Mouse (Mus musculus) lung, embryonic 15.5 days (tissue): ENCODE data around the gene Ampd2. TPM values are rescaled to one million over a fixed set of nuclear protein-coding genes. Genes with fewer than 3 reads are reported as not detected.

Source experiments
- ATAC-seq: fragments of 200-750 bp; cut with Nextera tagmentation; 2 replicates; pipeline ENCODE4 v1.8.0; 2017; ENCODE audit warnings: moderate number of reproducible peaks, borderline replicate concordance; ENCODE audit not compliant: low FRiP score, low TSS enrichment; ENCODE audit errors: extremely low read depth
- H3K27ac ChIP-seq: fragments of 300-500 bp; sonication (generic); 2 replicates; pipeline ENCODE4 v1.5.1; 2015; ENCODE audit warnings: moderate library complexity, mild to moderate bottlenecking, inconsistent platforms
- H3K27me3 ChIP-seq: fragments of 300-500 bp; sonication (generic); 2 replicates; pipeline ENCODE4 v1.6.1; 2015; ENCODE audit warnings: inconsistent platforms
- H3K36me3 ChIP-seq: fragments of 300-500 bp; sonication (generic); 2 replicates; pipeline ENCODE4 v1.6.1; 2015; ENCODE audit warnings: inconsistent platforms
- H3K4me1 ChIP-seq: fragments of 300-500 bp; sonication (generic); 2 replicates; pipeline ENCODE4 v1.6.1; 2015; ENCODE audit warnings: inconsistent platforms
- H3K4me2 ChIP-seq: fragments of 300-500 bp; sonication (generic); 2 replicates; pipeline ENCODE4 v1.6.1; 2015; ENCODE audit warnings: inconsistent platforms, mild to moderate bottlenecking, moderate library complexity
- H3K4me3 ChIP-seq: fragments of 300-500 bp; sonication (generic); 2 replicates; pipeline ENCODE4 v1.5.1; 2015; ENCODE audit warnings: mild to moderate bottlenecking, inconsistent platforms
- H3K9ac ChIP-seq: fragments of 300-500 bp; sonication (generic); 2 replicates; pipeline ENCODE4 v1.6.1; 2015; ENCODE audit warnings: inconsistent platforms
- H3K9me3 ChIP-seq: fragments of 300-500 bp; sonication (generic); 2 replicates; pipeline ENCODE4 v1.6.1; 2016; ENCODE audit warnings: inconsistent platforms
- WGBS: fragments of 180-500 bp; shearing (Covaris S2); methylation state at CpG from one replicate; pipeline ENCODE4 v1.1.7; 2015; 5-methylcytosine and 5-hydroxymethylcytosine counted together
- polyA plus RNA-seq: library from polyadenylated mRNA; unstranded; fragments of >200 nt; fragmentation: Nextera tagmentation; extraction: Ambion mirVana; gene quantifications from 2 replicates; pipeline ENCODE4 v1.2.1, GENCODE M21; 2015

Ampd2 gene
- polyA plus RNA-seq, 1 experiment from 2014 or later: 38.4 TPM

DNA sequence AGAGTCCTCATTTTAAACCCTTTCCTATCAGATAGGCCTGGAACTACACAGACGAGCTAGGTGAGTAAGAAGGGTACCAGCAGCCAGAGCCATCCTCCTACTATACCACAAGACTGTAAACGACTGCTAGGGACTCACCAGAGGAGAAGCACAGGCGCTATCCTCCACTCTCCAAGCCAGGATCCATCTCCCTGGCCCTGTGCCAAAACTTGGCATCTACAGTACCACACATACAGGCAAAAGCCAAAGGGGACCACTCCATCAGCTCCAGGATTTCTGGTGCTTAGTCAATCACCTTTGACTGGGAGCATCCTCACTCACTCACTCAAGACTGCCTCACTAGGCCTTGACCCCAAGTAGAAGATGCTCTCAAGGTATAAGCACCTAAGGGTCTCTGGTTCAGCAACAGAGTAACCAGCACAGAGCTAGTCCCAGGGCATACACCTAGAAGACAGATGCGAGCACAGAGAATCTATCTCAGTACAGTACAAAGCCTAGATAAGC lies 2.5 kb downstream of the Ampd2 start:
- H3K27me3 ChIP-seq: no peaks in the 10 kb centered on the region
- ATAC-seq: no peak
- peaks cover 45% of the 10 kb centered on the region for H3K4me1 ChIP-seq
- no peak overlapping the region for H3K9ac ChIP-seq
- WGBS: 59% methylated on average over 4 of the region's 4 CpGs
- peak overlapping the region; percentile 99 for H3K4me2 ChIP-seq
- H3K9me3 ChIP-seq: no peaks in the 10 kb centered on the region
- H3K27ac ChIP-seq: no peak overlapping the region
- H3K4me3 ChIP-seq: peak overlapping the region; percentile 74; the same call in 1 of the 2 replicates
- H3K36me3 ChIP-seq: peaks cover 10% of the 10 kb centered on the region

DNA sequence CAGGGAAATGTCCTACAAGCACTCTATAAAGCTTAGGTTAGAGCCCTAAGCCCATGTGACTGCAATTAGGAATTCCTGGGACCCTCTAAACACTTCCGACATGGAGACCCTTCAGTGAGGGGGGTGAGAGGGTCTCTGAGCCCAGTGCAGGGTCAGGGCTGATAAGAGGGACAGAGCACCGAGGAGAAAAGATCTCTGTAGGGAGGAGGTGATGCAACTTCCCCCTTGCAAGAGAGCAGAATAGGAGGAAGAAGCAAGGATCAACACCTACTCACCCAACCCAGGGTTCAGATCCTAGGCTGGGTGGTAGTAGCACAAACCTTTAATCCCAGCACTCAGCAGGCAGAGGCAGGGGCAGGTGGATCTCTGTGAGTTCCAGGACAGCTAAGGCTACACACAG lies 3.3 kb downstream of the Ampd2 start:
- Histone ChIP-seq H3K27ac (no peak overlapping the region), H3K4me2 (no peak overlapping the region), H3K4me1 (peaks cover 43% of the 10 kb centered on the region), H3K36me3 (peaks cover 16% of the 10 kb centered on the region), H3K9me3 (no peaks in the 10 kb centered on the region), H3K27me3 (no peaks in the 10 kb centered on the region), H3K9ac (no peak overlapping the region), H3K4me3 (no peak overlapping the region)
- 27% methylated on average over 2 of the region's 2 CpGs for WGBS
- no peak for ATAC-seq

- ATAC-seq: no peak
- WGBS: 43% methylated on average over 1 of the region's 1 CpGs
- Histone ChIP-seq H3K4me2 (peak overlapping the region; percentile 12), H3K4me1 (peaks cover 43% of the 10 kb centered on the region), H3K9ac (0 out of 2 replicates have a peak overlapping the region, but pooled peaks have one; percentile 8), H3K27ac (peak overlapping the region; percentile 32; the same call in 1 of the 2 replicates), H3K4me3 (no peak overlapping the region), H3K27me3 (no peaks in the 10 kb centered on the region), H3K36me3 (peaks cover 21% of the 10 kb centered on the region), H3K9me3 (no peaks in the 10 kb centered on the region)
These were observed 4.1 kb downstream of the Ampd2 start for GRCm38 (mm10) chr3:108082251-108082875.

DNA sequence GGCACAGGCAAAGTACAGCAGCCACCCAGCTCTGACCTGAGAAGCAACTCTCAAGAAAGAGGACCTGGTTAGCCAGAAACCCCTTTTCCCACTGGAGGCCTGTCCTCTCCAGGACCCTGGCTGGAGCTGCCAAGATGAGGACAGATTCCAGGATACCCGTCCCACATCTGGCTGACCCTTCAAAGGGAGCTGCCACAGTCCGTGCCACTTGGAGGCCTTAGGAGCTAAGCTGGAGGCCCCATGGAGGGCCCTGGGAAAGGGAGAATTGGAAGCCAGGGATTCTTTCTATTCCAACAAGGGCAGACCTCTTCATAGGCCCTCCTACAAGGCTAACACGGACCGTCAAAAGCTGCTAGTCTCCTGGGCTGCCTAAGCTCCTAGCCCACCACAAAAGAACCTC lies 4.8 kb downstream of the Ampd2 start:
- Histone ChIP-seq H3K9ac (no peak overlapping the region), H3K27me3 (no peaks in the 10 kb centered on the region), H3K4me1 (peaks cover 37% of the 10 kb centered on the region), H3K9me3 (no peaks in the 10 kb centered on the region), H3K4me2 (peak overlapping the region; percentile 12), H3K27ac (peak overlapping the region; percentile 32; the same call in 1 of the 2 replicates), H3K4me3 (no peak overlapping the region), H3K36me3 (peaks cover 28% of the 10 kb centered on the region)
- 58% methylated on average over 4 of the region's 4 CpGs for WGBS
- ATAC-seq: no peak

- Histone ChIP-seq H3K27ac (no peak overlapping the region), H3K27me3 (no peaks in the 10 kb centered on the region), H3K9ac (no peak overlapping the region), H3K4me1 (peaks cover 4% of the 10 kb centered on the region), H3K4me3 (no peak overlapping the region), H3K9me3 (no peaks in the 10 kb centered on the region), H3K36me3 (peaks cover 53% of the 10 kb centered on the region), H3K4me2 (no peak overlapping the region)
- 87% methylated on average over 9 of the region's 9 CpGs for WGBS
- no peak for ATAC-seq
These were observed 9.6 kb downstream of the Ampd2 start for GRCm38 (mm10) chr3:108076836-108077235.

DNA sequence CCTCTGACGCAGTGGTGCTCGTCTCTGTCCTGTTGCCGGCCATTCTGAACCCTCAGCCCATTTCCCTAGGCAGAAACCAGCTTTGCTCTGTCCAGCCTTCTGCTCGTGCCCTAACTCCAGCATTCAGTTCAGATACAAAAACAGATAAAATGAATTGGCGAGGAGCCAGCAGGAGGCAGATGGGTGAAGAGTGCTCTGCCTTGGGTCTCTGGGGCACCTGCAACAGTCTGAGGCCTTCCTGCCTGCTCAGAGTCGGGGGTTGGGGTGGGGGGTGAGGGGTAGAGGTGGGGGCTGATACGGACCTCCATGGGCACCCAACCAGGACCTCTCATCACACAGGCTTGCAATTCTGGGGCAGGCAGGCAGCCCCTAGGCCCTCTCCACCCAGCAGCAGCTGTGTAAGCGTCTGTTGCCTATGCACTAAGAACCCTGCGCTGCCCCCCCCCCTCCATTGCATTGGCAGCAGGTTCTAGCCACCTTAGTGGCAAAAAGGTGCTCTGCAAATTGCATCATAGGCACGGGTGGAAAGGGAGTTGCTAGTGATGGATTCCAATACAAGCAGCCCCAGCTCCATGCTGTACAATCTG lies 13.4 kb downstream of the Ampd2 start:
- H3K27ac ChIP-seq: no peak overlapping the region
- H3K4me2 ChIP-seq: no peak overlapping the region
- WGBS: 67% methylated on average over 10 of the region's 10 CpGs
- ATAC-seq: no peak
- H3K9me3 ChIP-seq: no peaks in the 10 kb centered on the region
- no peak overlapping the region for H3K9ac ChIP-seq
- no peaks in the 10 kb centered on the region for H3K4me1 ChIP-seq
- no peaks in the 10 kb centered on the region for H3K27me3 ChIP-seq
- H3K4me3 ChIP-seq: no peak overlapping the region
- H3K36me3 ChIP-seq: peaks cover 37% of the 10 kb centered on the region

- H3K4me2 ChIP-seq: no peak overlapping the region
- H3K27me3 ChIP-seq: no peaks in the 10 kb centered on the region
- H3K9ac ChIP-seq: no peak overlapping the region
- H3K4me1 ChIP-seq: no peaks in the 10 kb centered on the region
- no peak overlapping the region for H3K4me3 ChIP-seq
- ATAC-seq: no peak
- H3K9me3 ChIP-seq: no peaks in the 10 kb centered on the region
- peaks cover 15% of the 10 kb centered on the region for H3K36me3 ChIP-seq
- WGBS: 62% methylated on average over 10 of the region's 10 CpGs
- no peak overlapping the region for H3K27ac ChIP-seq
These were observed 15.9 kb downstream of the Ampd2 start for GRCm38 (mm10) chr3:108070295-108071293.

DNA sequence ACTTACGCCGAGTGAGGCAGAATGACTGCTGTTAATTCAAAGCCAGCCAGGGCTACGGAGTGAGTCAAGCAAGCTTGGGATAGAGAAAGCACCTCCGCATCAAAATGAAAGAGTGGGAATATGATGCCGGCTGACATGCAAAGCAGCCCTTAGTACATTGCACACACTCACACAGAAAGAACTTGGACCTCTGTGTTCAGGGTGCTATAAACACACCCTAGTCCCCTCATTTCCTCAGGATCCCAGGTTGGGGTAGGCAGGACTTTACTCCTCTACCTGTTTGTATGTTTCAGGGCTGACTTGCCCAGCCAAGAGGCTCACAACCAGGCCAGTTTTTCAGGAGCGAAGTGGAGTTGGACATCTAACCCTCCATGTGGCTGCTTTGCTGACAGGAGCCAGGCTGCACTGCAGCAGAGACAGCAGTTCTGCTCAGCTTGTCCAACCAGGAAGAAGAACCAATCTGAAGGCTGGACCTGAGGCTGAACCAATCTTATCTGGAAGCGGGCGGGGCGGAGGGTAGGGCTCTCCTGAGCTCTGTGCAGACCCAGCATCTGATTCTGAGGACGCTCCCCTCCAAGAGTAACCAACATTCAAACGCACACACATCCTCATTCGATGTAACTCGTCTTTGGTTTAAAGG lies 17.1 kb downstream of the Ampd2 start:
- Histone ChIP-seq H3K4me3 (no peak overlapping the region), H3K27ac (no peak overlapping the region), H3K9me3 (no peaks in the 10 kb centered on the region), H3K4me2 (no peak overlapping the region), H3K4me1 (no peaks in the 10 kb centered on the region), H3K9ac (no peak overlapping the region), H3K27me3 (no peaks in the 10 kb centered on the region), H3K36me3 (peaks cover 3% of the 10 kb centered on the region; the same call in 1 of the 2 replicates)
- WGBS: 61% methylated on average over 13 of the region's 13 CpGs
- no peak for ATAC-seq

- H3K9ac ChIP-seq: no peak overlapping the region
These were observed 17.6 kb downstream of the Ampd2 start for GRCm38 (mm10) chr3:108068826-108069225.

DNA sequence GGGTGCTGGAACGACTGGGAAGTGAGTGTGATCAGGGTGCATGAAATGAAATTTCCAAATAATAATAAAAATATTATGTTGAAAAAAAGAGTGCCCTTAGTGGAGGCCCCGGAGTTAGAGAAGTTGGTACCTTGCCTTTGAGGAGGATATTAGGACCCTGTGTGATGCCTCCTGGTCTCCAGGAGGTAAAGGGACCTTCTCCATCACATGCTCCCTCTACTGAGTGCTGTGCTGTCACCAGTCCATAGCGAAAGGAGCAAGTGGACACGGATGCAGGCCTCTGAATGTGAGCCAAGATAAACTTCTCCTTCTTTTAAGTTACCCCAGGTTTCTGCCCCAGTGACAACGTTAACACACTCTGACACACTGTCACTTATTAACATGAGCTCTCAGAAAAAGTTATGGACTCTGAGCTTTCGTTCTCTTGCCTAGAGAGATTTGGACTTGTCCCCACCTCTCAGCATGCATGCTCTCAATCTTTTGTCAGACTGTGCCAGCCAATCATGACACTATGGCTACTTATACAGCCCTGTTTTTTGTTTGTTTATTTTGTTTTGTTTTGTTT lies 19.0 kb downstream of the Ampd2 start:
- Histone ChIP-seq H3K36me3 (no peaks in the 10 kb centered on the region), H3K4me1 (no peaks in the 10 kb centered on the region), H3K4me2 (no peak overlapping the region), H3K9me3 (no peaks in the 10 kb centered on the region), H3K27ac (no peak overlapping the region), H3K27me3 (no peaks in the 10 kb centered on the region), H3K9ac (no peak overlapping the region), H3K4me3 (no peak overlapping the region)
- ATAC-seq: no peak
- 37% methylated on average over 6 of the region's 6 CpGs for WGBS

More at GRCm38 (mm10) chr3:108068826-108069225, 17.6 kb downstream of the Ampd2 start:
- no peak overlapping the region for H3K27ac ChIP-seq
- no peak overlapping the region for H3K4me3 ChIP-seq
- no peaks in the 10 kb centered on the region for H3K9me3 ChIP-seq
- H3K4me1 ChIP-seq: no peaks in the 10 kb centered on the region
- no peak for ATAC-seq
- H3K36me3 ChIP-seq: no peaks in the 10 kb centered on the region
- no peaks in the 10 kb centered on the region for H3K27me3 ChIP-seq
- no peak overlapping the region for H3K4me2 ChIP-seq
- 18% methylated on average over 1 of the region's 1 CpGs for WGBS

GRCm38 (mm10) chr3:108065551-108065950 lies 20.9 kb downstream of the Ampd2 start:
- Histone ChIP-seq H3K9me3 (no peaks in the 10 kb centered on the region), H3K4me1 (no peaks in the 10 kb centered on the region), H3K4me2 (no peak overlapping the region), H3K4me3 (no peak overlapping the region), H3K36me3 (no peaks in the 10 kb centered on the region), H3K27ac (no peak overlapping the region), H3K9ac (no peak overlapping the region), H3K27me3 (no peaks in the 10 kb centered on the region)
- 72% methylated on average over 9 of the region's 9 CpGs for WGBS
- no peak for ATAC-seq
